Mouse (Mus musculus): ENCODE results near the gene Klf7. TPM values are rescaled to one million over a fixed set of nuclear protein-coding genes. Genes with fewer than 3 reads are reported as not detected.

The Klf7 gene
- polyA plus RNA-seq, 1 experiment from 2014 or later: 18.9 TPM

GRCm38 (mm10) chr1:64056541-64056940 is 65.5 kb downstream of the Klf7 start:
- Histone ChIP-seq H3K9me3 (replicated peaks) (no peaks in the 10 kb centered on the region), H3K36me3 (peaks cover 8% of the 10 kb centered on the region), H3K4me1 (replicated peaks) (peaks cover 17% of the 10 kb centered on the region), H3K4me3 (no peak overlapping the region), H3K27ac (no peak overlapping the region), H3K4me2 (no peak overlapping the region), H3K27me3 (no peaks in the 10 kb centered on the region), H3K9ac (no peak overlapping the region)
- 84% methylated on average over 2 of the region's 2 CpGs for WGBS
- no peak for ATAC-seq (replicated peaks; ENCODE audit: insufficient number of reproducible peaks, insufficient read depth, low FRiP score, low read depth)

- Histone ChIP-seq H3K4me1 (replicated peaks) (peaks cover 14% of the 10 kb centered on the region), H3K27ac (no peak overlapping the region), H3K36me3 (peaks cover 8% of the 10 kb centered on the region), H3K4me3 (no peak overlapping the region), H3K4me2 (no peak overlapping the region), H3K9me3 (replicated peaks) (no peaks in the 10 kb centered on the region), H3K27me3 (no peaks in the 10 kb centered on the region), H3K9ac (no peak overlapping the region)
- ATAC-seq (replicated peaks; ENCODE audit: insufficient number of reproducible peaks, insufficient read depth, low FRiP score, low read depth): no peak
- 83% methylated on average over 4 of the region's 4 CpGs for WGBS
Observed at GRCm38 (mm10) chr1:64055978-64056377, 66.1 kb downstream of the Klf7 start.

- no peak overlapping the region for H3K27ac ChIP-seq
- no peak overlapping the region for H3K4me2 ChIP-seq
- no peak overlapping the region for H3K4me3 ChIP-seq
- no peak for ATAC-seq (replicated peaks; ENCODE audit: insufficient number of reproducible peaks, insufficient read depth, low FRiP score, low read depth)
- no peaks in the 10 kb centered on the region for H3K9me3 ChIP-seq (replicated peaks)
- H3K27me3 ChIP-seq: no peaks in the 10 kb centered on the region
- H3K36me3 ChIP-seq: peaks cover 8% of the 10 kb centered on the region
- H3K4me1 ChIP-seq (replicated peaks): peaks cover 6% of the 10 kb centered on the region
- WGBS: 76% methylated on average over 4 of the region's 4 CpGs
- H3K9ac ChIP-seq: no peak overlapping the region
Observed at GRCm38 (mm10) chr1:64055210-64055609, 66.9 kb downstream of the Klf7 start.

DNA sequence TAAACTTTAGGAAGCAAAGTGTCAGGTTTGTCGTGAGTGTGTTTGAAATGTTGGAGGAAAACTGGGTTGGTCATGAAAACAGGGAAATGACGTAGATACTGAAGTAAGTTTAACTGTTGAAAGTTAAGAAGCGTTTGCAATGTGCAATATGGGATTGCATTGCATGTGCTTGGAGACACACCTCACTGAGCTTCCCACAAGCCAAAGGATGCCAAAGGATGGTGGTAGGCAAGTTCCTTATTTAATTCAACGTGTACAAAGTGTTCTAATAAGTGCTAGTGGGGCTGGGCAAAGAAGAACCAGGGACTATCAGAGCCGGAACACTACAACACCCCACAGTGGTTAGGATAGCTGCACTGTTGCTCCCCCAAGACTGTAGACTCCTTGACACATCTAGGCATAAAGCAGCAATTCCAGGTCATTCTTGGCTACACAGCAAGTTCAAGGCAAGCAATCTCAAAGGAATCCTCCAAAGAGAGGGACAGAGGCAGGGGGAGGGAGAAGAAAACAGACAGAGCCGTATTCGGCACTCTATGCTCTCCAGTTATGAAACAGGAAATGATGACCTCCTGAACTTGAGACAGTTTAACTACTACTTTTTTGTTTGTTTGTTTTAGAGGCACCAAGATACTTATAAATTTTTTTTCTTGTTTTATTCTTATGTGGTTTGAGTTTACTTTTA is 69.9 kb downstream of the Klf7 start:
- no peak overlapping the region for H3K9ac ChIP-seq
- H3K4me1 ChIP-seq (replicated peaks): 0 out of 2 replicates have a peak, but pooled peaks cover 3% of the 10 kb centered on the region
- 72% methylated on average over 7 of the region's 7 CpGs for WGBS
- no peak overlapping the region for H3K4me2 ChIP-seq
- H3K36me3 ChIP-seq: no peaks in the 10 kb centered on the region
- no peak for ATAC-seq (replicated peaks; ENCODE audit: insufficient number of reproducible peaks, insufficient read depth, low FRiP score, low read depth)
- 0 out of 2 replicates have a peak overlapping the region, but pooled peaks have one; percentile 10 for H3K27ac ChIP-seq
- no peak overlapping the region for H3K4me3 ChIP-seq
- H3K27me3 ChIP-seq: no peaks in the 10 kb centered on the region
- H3K9me3 ChIP-seq (replicated peaks): no peaks in the 10 kb centered on the region

GRCm38 (mm10) chr1:64048567-64048966 is 73.5 kb downstream of the Klf7 start:
- Histone ChIP-seq H3K4me2 (no peak overlapping the region), H3K36me3 (no peaks in the 10 kb centered on the region), H3K9me3 (replicated peaks) (no peaks in the 10 kb centered on the region), H3K4me3 (no peak overlapping the region), H3K27ac (no peak overlapping the region), H3K27me3 (no peaks in the 10 kb centered on the region), H3K9ac (no peak overlapping the region), H3K4me1 (replicated peaks) (peaks cover 14% of the 10 kb centered on the region)
- 80% methylated on average over 4 of the region's 4 CpGs for WGBS
- ATAC-seq (replicated peaks; ENCODE audit: insufficient number of reproducible peaks, insufficient read depth, low FRiP score, low read depth): no peak

DNA sequence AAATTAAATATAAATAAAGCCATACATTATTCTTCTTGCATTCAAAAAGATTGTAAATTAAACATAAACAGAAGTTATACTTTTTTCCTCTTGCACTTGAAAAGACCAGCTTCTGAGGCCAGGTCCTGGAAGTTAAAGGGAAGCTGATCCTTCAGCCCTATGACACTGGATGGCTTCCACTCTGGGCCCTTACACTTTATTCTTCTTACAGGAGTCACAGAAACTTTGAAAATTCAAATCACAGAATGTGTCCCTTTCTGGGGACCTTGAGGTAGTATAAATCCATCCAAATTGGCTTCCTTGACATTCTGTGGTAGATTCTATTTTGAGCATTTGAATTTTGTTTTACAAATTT is 75.3 kb downstream of the Klf7 start:
- Histone ChIP-seq H3K4me2 (no peak overlapping the region), H3K36me3 (no peaks in the 10 kb centered on the region), H3K9me3 (replicated peaks) (no peaks in the 10 kb centered on the region), H3K27ac (no peak overlapping the region), H3K27me3 (no peaks in the 10 kb centered on the region), H3K4me1 (replicated peaks) (peaks cover 19% of the 10 kb centered on the region), H3K4me3 (no peak overlapping the region), H3K9ac (no peak overlapping the region)
- no peak for ATAC-seq (replicated peaks; ENCODE audit: insufficient number of reproducible peaks, insufficient read depth, low FRiP score, low read depth)

DNA sequence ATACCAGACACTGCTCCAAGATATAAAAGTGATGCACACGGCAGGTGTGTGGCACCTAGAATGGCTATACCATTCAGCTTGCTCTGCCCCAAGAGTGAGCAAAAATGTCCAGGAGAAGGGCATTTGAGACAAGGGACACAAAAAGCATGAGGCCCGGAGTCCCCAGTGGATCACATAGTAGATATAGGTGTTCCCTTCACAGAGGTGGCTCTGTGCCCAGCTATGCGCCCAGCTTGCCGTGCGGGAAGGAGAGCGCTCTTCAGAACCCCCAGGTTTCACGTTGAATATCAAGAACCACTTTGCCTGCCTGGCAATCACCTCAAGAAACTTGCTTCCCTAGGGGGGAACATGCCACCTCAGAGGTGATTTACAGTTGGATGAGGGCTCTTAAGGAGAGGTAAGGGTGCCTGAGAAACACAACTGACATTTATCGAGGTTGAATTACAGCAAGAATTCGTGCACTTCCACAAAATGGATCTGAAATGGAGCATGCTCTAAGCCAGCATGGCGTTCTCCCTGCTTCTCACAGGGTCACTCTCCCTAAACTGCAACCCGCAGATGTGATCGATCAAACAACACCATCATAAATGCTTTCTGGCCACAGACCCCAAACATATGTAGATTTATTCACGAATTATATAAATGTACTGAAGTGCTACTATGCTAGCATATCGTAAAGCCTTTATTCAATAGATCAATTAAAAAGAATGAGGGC is 75.8 kb downstream of the Klf7 start:
- no peaks in the 10 kb centered on the region for H3K36me3 ChIP-seq
- no peak overlapping the region for H3K4me3 ChIP-seq
- no peaks in the 10 kb centered on the region for H3K9me3 ChIP-seq (replicated peaks)
- H3K4me2 ChIP-seq: no peak overlapping the region
- peaks cover 25% of the 10 kb centered on the region for H3K4me1 ChIP-seq (replicated peaks)
- no peak for ATAC-seq (replicated peaks; ENCODE audit: insufficient number of reproducible peaks, insufficient read depth, low FRiP score, low read depth)
- H3K27ac ChIP-seq: no peak overlapping the region
- no peak overlapping the region for H3K9ac ChIP-seq
- 81% methylated on average over 14 of the region's 14 CpGs for WGBS
- no peaks in the 10 kb centered on the region for H3K27me3 ChIP-seq

- no peak overlapping the region for H3K9ac ChIP-seq
- no peak overlapping the region for H3K27ac ChIP-seq
- H3K36me3 ChIP-seq: no peaks in the 10 kb centered on the region
- H3K27me3 ChIP-seq: no peaks in the 10 kb centered on the region
- ATAC-seq (replicated peaks; ENCODE audit: insufficient number of reproducible peaks, insufficient read depth, low FRiP score, low read depth): no peak
- no peaks in the 10 kb centered on the region for H3K9me3 ChIP-seq (replicated peaks)
- no peak overlapping the region for H3K4me2 ChIP-seq
- peaks cover 41% of the 10 kb centered on the region for H3K4me1 ChIP-seq (replicated peaks)
- H3K4me3 ChIP-seq: no peak overlapping the region
- 36% methylated on average over 2 of the region's 2 CpGs for WGBS
Observed at GRCm38 (mm10) chr1:64044577-64044976, 77.5 kb downstream of the Klf7 start.

- H3K4me3 ChIP-seq: no peak overlapping the region
- WGBS: 34% methylated on average over 5 of the region's 5 CpGs
- H3K4me1 ChIP-seq (replicated peaks): peaks cover 65% of the 10 kb centered on the region
- H3K27ac ChIP-seq: peak overlapping the region; percentile 88
- no peaks in the 10 kb centered on the region for H3K36me3 ChIP-seq
- H3K9me3 ChIP-seq (replicated peaks): no peaks in the 10 kb centered on the region
- no peaks in the 10 kb centered on the region for H3K27me3 ChIP-seq
- H3K9ac ChIP-seq: no peak overlapping the region
- H3K4me2 ChIP-seq: no peak overlapping the region
- ATAC-seq (replicated peaks; ENCODE audit: insufficient number of reproducible peaks, insufficient read depth, low FRiP score, low read depth): peak; percentile 44
Observed at GRCm38 (mm10) chr1:64040831-64041383, 81.2 kb downstream of the Klf7 start.

DNA sequence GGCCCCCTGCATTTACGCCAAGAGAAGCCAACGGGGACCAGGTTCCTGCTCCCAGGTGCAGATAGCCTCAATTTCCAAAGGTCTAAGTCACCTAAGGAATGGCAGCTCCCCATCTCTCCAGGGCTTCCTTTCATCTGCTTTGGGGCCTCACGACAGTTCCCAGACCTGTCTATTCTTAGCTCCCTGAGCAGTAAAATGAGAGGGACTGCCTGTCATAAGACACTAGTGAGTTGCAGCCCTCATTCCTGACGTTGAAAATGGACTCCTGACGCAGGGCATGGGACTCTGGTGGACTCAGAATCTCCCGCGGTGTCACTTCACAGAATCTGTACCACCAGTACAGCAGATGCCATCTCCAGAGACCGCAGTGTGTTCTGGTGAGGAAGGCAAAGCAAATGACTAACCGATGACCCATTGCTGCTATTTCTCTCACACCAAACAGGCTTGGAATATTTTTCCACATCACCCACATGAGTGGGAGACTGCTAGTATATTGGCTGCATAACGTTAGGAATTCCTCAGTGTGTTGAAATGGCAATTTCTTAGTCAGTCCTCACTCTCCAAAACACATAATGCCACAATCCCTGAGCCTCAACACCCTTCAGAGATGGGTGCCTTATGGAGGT is 81.9 kb downstream of the Klf7 start:
- ATAC-seq (replicated peaks; ENCODE audit: insufficient number of reproducible peaks, insufficient read depth, low FRiP score, low read depth): peak; percentile 68
- no peak overlapping the region for H3K9ac ChIP-seq
- H3K9me3 ChIP-seq (replicated peaks): no peaks in the 10 kb centered on the region
- 49% methylated on average over 10 of the region's 10 CpGs for WGBS
- no peaks in the 10 kb centered on the region for H3K27me3 ChIP-seq
- peak overlapping the region; percentile 88 for H3K27ac ChIP-seq
- H3K4me2 ChIP-seq: peak overlapping the region; percentile 34
- peaks cover 68% of the 10 kb centered on the region for H3K4me1 ChIP-seq (replicated peaks)
- H3K36me3 ChIP-seq: no peaks in the 10 kb centered on the region
- H3K4me3 ChIP-seq: no peak overlapping the region

DNA sequence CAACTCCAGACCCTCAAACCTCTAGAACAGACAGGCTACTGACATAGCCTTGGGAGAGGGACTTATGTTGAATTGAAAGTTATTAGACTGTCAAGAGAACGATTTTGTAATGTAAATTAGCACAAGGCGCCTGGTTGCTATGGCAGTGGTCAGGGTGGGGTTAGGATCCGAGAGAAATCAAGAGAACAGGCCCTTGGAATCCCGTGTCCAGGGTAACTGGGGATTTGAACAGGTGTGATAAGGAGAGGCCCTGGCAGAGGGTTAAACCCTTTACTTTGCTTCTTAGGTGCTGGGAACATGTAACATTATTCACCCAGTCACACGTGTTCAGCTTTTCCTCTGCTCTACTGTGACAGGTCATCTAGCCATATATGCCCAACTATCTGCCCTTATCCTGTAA is 83.7 kb downstream of the Klf7 start:
- Histone ChIP-seq H3K4me2 (no peak overlapping the region), H3K4me3 (no peak overlapping the region), H3K27ac (no peak overlapping the region), H3K9ac (no peak overlapping the region), H3K36me3 (peaks cover 7% of the 10 kb centered on the region), H3K27me3 (no peaks in the 10 kb centered on the region), H3K4me1 (replicated peaks) (peaks cover 63% of the 10 kb centered on the region), H3K9me3 (replicated peaks) (no peaks in the 10 kb centered on the region)
- WGBS: 62% methylated on average over 5 of the region's 5 CpGs
- ATAC-seq (replicated peaks; ENCODE audit: insufficient number of reproducible peaks, insufficient read depth, low FRiP score, low read depth): no peak
